In genomic region chr6:90324991-90325390, GRCm38 (mm10) we compare ENCODE assay signal across 8 mouse cellular contexts. TPM values are rescaled to one million over a fixed set of nuclear protein-coding genes. Genes with fewer than 3 reads are reported as not detected.
A peak's percentile ranks its signal among the peaks of the same experiment; 100 is the strongest.
DNase-seq lines count a peak whose midpoint lies in the region; ATAC-seq and TF ChIP-seq lines count a peak whose summit lies in the region.

Gene Chst13 (minus strand): TSS chr6:90325185.

- H3K4me3 ChIP-seq in heart, embryonic 10.5 days = peak within 1 kb of the TSS; percentile 50
- H3K4me3 ChIP-seq in forebrain, embryonic 15.5 days = no peak within 1 kb of the TSS
- H3K4me3 ChIP-seq in hindbrain, postnatal 0 days (ENCODE audit: low read length) = no peak within 1 kb of the TSS
- peak within 1 kb of the TSS; percentile 20 to 47 for H3K4me3 ChIP-seq in liver, embryonic 14.5 days (ENCODE audit: insufficient read depth in 1 of 2, low read depth in 2 of 2, low read length in 2 of 2)
- H3K4me3 ChIP-seq in neural tube, embryonic 15.5 days (replicated peaks) = 0 out of 2 replicates have a peak within 1 kb of the TSS, but pooled peaks have one; percentile 10
- no peak within 1 kb of the TSS for H3K4me3 ChIP-seq in cerebellum, adult 2 months (replicated peaks; ENCODE audit: insufficient read depth, low read depth, low read length)

- WGBS in heart, embryonic 10.5 days = 3% methylated on average over 22 of the region's 22 CpGs
- WGBS in forebrain, embryonic 15.5 days = 7% methylated on average over 22 of the region's 22 CpGs
- 8% methylated on average over 22 of the region's 22 CpGs for WGBS in hindbrain, postnatal 0 days
- 8% methylated on average over 22 of the region's 22 CpGs for WGBS in liver, embryonic 14.5 days (ENCODE audit: insufficient replicate concordance)
- 4% methylated on average over 22 of the region's 22 CpGs for WGBS in neural tube, embryonic 15.5 days
- WGBS in cerebellum, adult 2 months = 6% methylated on average over 22 of the region's 22 CpGs

- H3K36me3 ChIP-seq in heart, embryonic 10.5 days = no peaks in the 10 kb centered on the region
- H3K36me3 ChIP-seq in forebrain, embryonic 15.5 days = no peaks in the 10 kb centered on the region
- no peaks in the 10 kb centered on the region for H3K36me3 ChIP-seq in hindbrain, postnatal 0 days (ENCODE audit: insufficient read depth, low read length)
- no peaks in the 10 kb centered on the region for H3K36me3 ChIP-seq in liver, embryonic 14.5 days (replicated peaks; ENCODE audit: control insufficient read depth, insufficient read depth, low read depth)
- H3K36me3 ChIP-seq in neural tube, embryonic 15.5 days = no peaks in the 10 kb centered on the region

- H3K4me2 ChIP-seq in forebrain, embryonic 15.5 days (replicated peaks) = peak within 1 kb of the TSS; percentile 12; the same call in 1 of the 2 replicates
- H3K4me2 ChIP-seq in hindbrain, postnatal 0 days (ENCODE audit: low read depth, low read length) = peak within 1 kb of the TSS; percentile 44
- H3K4me2 ChIP-seq in liver, embryonic 14.5 days (ENCODE audit: low read depth) = peak within 1 kb of the TSS; percentile 49
- H3K4me2 ChIP-seq in neural tube, embryonic 15.5 days = peak within 1 kb of the TSS; percentile 48

- H3K27ac ChIP-seq in heart, embryonic 10.5 days = peak within 1 kb of the TSS; percentile 24; the same call in 1 of the 2 replicates
- no peak within 1 kb of the TSS for H3K27ac ChIP-seq in forebrain, embryonic 15.5 days (replicated peaks)
- no peak within 1 kb of the TSS for H3K27ac ChIP-seq in hindbrain, postnatal 0 days
- H3K27ac ChIP-seq in liver, embryonic 14.5 days = no peak within 1 kb of the TSS
- H3K27ac ChIP-seq in neural tube, embryonic 15.5 days (replicated peaks) = no peak within 1 kb of the TSS
- H3K27ac ChIP-seq in cerebellum, adult 2 months (ENCODE audit: insufficient read depth, low read length) = no peak within 1 kb of the TSS

- intact Hi-C loops in heart, postnatal 25 days (cut with DNase I) = loop anchor here (10.0 kb wide), 1 partner anchor 640 kb away; no protein-coding TSS in a partner anchor
- intact Hi-C loops in left cerebral cortex, postnatal 14 days (cut with DNase I) = loop anchor here (10.0 kb wide), 1 partner anchor 650 kb away; no protein-coding TSS in a partner anchor

- H3K9ac ChIP-seq in forebrain, embryonic 15.5 days (replicated peaks) = no peak within 1 kb of the TSS
- H3K9ac ChIP-seq in hindbrain, postnatal 0 days (replicated peaks; ENCODE audit: low read length) = no peak within 1 kb of the TSS
- no peak within 1 kb of the TSS for H3K9ac ChIP-seq in liver, embryonic 14.5 days (replicated peaks)
- no peak within 1 kb of the TSS for H3K9ac ChIP-seq in neural tube, embryonic 15.5 days (replicated peaks)

- H3K4me1 ChIP-seq in heart, embryonic 10.5 days = peaks cover 6% of the 10 kb centered on the region; the same call in 1 of the 2 replicates
- peaks cover 6% of the 10 kb centered on the region for H3K4me1 ChIP-seq in forebrain, embryonic 15.5 days
- H3K4me1 ChIP-seq in hindbrain, postnatal 0 days (ENCODE audit: insufficient read depth, low read length) = no peaks in the 10 kb centered on the region; the same call in 1 of the 2 replicates
- peaks cover 0 to 6% of the 10 kb centered on the region in 2 experiments; a peak in 1 of 4 replicates for H3K4me1 ChIP-seq in liver, embryonic 14.5 days (replicated peaks; ENCODE audit: control insufficient read depth in 2 of 2, insufficient read depth in 2 of 2, low read length in 1 of 2)
- H3K4me1 ChIP-seq in neural tube, embryonic 15.5 days = peaks cover 8% of the 10 kb centered on the region
- 0 out of 2 replicates have a peak, but pooled peaks cover 3% of the 10 kb centered on the region for H3K4me1 ChIP-seq in cerebellum, adult 2 months (ENCODE audit: control insufficient read depth, insufficient read depth, low read length)

- no peak for ATAC-seq in forebrain, embryonic 15.5 days (replicated peaks)
- no peak for ATAC-seq in hindbrain, postnatal 0 days
- peak; percentile 47; the same call in 1 of the 2 replicates for ATAC-seq in liver, embryonic 14.5 days (ENCODE audit: insufficient read depth)
- ATAC-seq in neural tube, embryonic 15.5 days (ENCODE audit: low FRiP score) = no peak

- TF ChIP-seq CTCF in hindbrain, postnatal 0 days (IDR thresholded peaks at IDR 0.05; ENCODE audit: low read depth) = no peak
- no peak for TF ChIP-seq CTCF in liver, embryonic 14.5 days (IDR thresholded peaks at IDR 0.05; ENCODE audit: low read depth)
- no peak for TF ChIP-seq CTCF in cerebellum, adult 2 months (IDR thresholded peaks at IDR 0.05; ENCODE audit: borderline replicate concordance, insufficient read depth, low read depth, low read length)

- no peak for TF ChIP-seq POLR2A in cerebellum, adult 2 months (IDR thresholded peaks at IDR 0.05; ENCODE audit: borderline replicate concordance, insufficient read depth, low read length)

- DNase-seq in heart, embryonic 10.5 days (ENCODE audit: low spot score) = no peak
- no peak for DNase-seq in heart, postnatal 25 days (ENCODE audit: low spot score)
- DNase-seq in hindbrain, postnatal 0 days (ENCODE audit: low spot score) = no peak
- peak in 1 of 3 experiments; percentile 15 for DNase-seq in liver, embryonic 14.5 days (ENCODE audit: low read depth in 3 of 3, low spot score in 3 of 3)
- DNase-seq in cerebellum, adult 2 months = no peak
- no peak for DNase-seq in left cerebral cortex, postnatal 14 days (ENCODE audit: low spot score in 2 of 2)

- H3K9me3 ChIP-seq in heart, embryonic 10.5 days = no peaks in the 10 kb centered on the region
- H3K9me3 ChIP-seq in forebrain, embryonic 15.5 days = no peaks in the 10 kb centered on the region
- H3K9me3 ChIP-seq in hindbrain, postnatal 0 days (ENCODE audit: low read length) = no peaks in the 10 kb centered on the region
- no peaks in the 10 kb centered on the region for H3K9me3 ChIP-seq in liver, embryonic 14.5 days (ENCODE audit: control insufficient read depth, low read length)
- no peaks in the 10 kb centered on the region for H3K9me3 ChIP-seq in neural tube, embryonic 15.5 days (replicated peaks)

- TF ChIP-seq EP300 in liver, embryonic 14.5 days (IDR thresholded peaks at IDR 0.05; ENCODE audit: low read depth) = no peak

- H3K27me3 ChIP-seq in heart, embryonic 10.5 days (ENCODE audit: insufficient read depth, poor library complexity, severe bottlenecking) = peaks cover 39% of the 10 kb centered on the region
- H3K27me3 ChIP-seq in forebrain, embryonic 15.5 days = no peaks in the 10 kb centered on the region
- no peaks in the 10 kb centered on the region for H3K27me3 ChIP-seq in hindbrain, postnatal 0 days (ENCODE audit: insufficient read depth, low read length)
- H3K27me3 ChIP-seq in liver, embryonic 14.5 days (ENCODE audit: control insufficient read depth, insufficient read depth, low read length) = no peaks in the 10 kb centered on the region
- H3K27me3 ChIP-seq in neural tube, embryonic 15.5 days (replicated peaks) = 0 out of 2 replicates have a peak, but pooled peaks cover 10% of the 10 kb centered on the region
- H3K27me3 ChIP-seq in cerebellum, adult 2 months (ENCODE audit: control insufficient read depth, insufficient read depth, low read length) = no peaks in the 10 kb centered on the region

RNA-seq across cellular contexts. Expression of gene Chst13, which starts in this region (rescaled TPM):
- 0.44 and 1.6 TPM in 2 replicates for polyA plus RNA-seq in heart, embryonic 10.5 days (2016; fragmentation: Nextera tagmentation; extraction: Ambion mirVana)
- not detected for total RNA-seq in heart, postnatal 25 days (2021)
- polyA plus RNA-seq in forebrain, embryonic 15.5 days (2015; fragmentation: Nextera tagmentation; extraction: Ambion mirVana) = not detected in 2 replicates
- 0.11 and 0.21 TPM in 2 replicates for total RNA-seq in hindbrain, postnatal 0 days (2014; rRNA removed)
- polyA plus RNA-seq in hindbrain, postnatal 0 days (2015; fragmentation: Nextera tagmentation; extraction: Ambion mirVana) = 0.20 and 0.35 TPM in 2 replicates
- polyA plus RNA-seq in liver, embryonic 14.5 days (2012; rRNA removed) = 9.0 and 9.1 TPM in 2 replicates
- 14.3 and 14.6 TPM in 2 replicates for polyA plus RNA-seq in liver, embryonic 14.5 days (2014; fragmentation: Nextera tagmentation; extraction: Ambion mirVana)
- 0.36 TPM in 2 replicates for polyA plus RNA-seq in neural tube, embryonic 15.5 days (2015; fragmentation: Nextera tagmentation; extraction: Ambion mirVana)
- not detected in 2 replicates for polyA plus RNA-seq in cerebellum, adult 2 months (2012; rRNA removed)
- total RNA-seq in left cerebral cortex, postnatal 14 days (2021) = not detected

Comparison
In these comparisons a context has a peak if more than half of its experiments do, and no peak if none do; other contexts are left out.
1. H3K4me3 ChIP-seq: peak in heart, embryonic 10.5 days (single experiment), liver, embryonic 14.5 days (2 of 2) and neural tube, embryonic 15.5 days (single experiment); none in forebrain, embryonic 15.5 days (single experiment), hindbrain, postnatal 0 days (single experiment) and cerebellum, adult 2 months (single experiment).
2. Peak in every context shown above with its lines, with median percentiles within 50 percentile points of each other: H3K4me2 ChIP-seq.